Mouse (Mus musculus) forebrain, embryonic 14.5 days (tissue): ENCODE measurements at regions not wholly inside any gene's neighbourhood (a gene's known extent, or its start where the extent isn't known, plus 50 kb on each side); places are given as distances from the start of the nearest gene placed in this dataset.

ENCODE experiments used
- ATAC-seq: fragments of 200-750 bp; cut with Nextera tagmentation; 2 replicates; pipeline ENCODE4 v1.8.0; 2017; ENCODE audit warnings: mild to moderate bottlenecking, moderate library complexity
- DNase-seq: peaks from one replicate; pipeline ENCODE4 v3.0.0-alpha.2; 2015; ENCODE audit warnings: low spot score
- H3K27ac ChIP-seq: fragments of 300-500 bp; sonication (generic); 2 replicates; pipeline ENCODE4 v1.5.1; 2014; ENCODE audit warnings: low read depth, mild to moderate bottlenecking, control low read depth, low read length, moderate library complexity
- H3K27me3 ChIP-seq: fragments of 300-500 bp; sonication (generic); replicated peaks from 2 replicates; pipeline ENCODE4 v1.6.1; 2014; ENCODE audit warnings: low read length, control low read depth, mixed read lengths; ENCODE audit not compliant: control insufficient read depth, insufficient read depth
- H3K36me3 ChIP-seq: fragments of 300-500 bp; sonication (generic); 2 replicates; pipeline ENCODE4 v1.6.1; 2014; ENCODE audit warnings: low read length, control low read depth; ENCODE audit not compliant: control insufficient read depth, insufficient read depth
- H3K4me1 ChIP-seq: fragments of 300-500 bp; sonication (generic); 2 replicates; pipeline ENCODE4 v1.6.1; 2014; ENCODE audit warnings: antibody characterized with exemption, low read length, control low read depth; ENCODE audit not compliant: control insufficient read depth, insufficient read depth
- H3K4me2 ChIP-seq: fragments of 300-500 bp; sonication (generic); 2 replicates; pipeline ENCODE4 v1.6.1; 2014; ENCODE audit warnings: mild to moderate bottlenecking, control low read depth, low read length
- H3K4me3 ChIP-seq: fragments of 300-500 bp; sonication (generic); 2 replicates; pipeline ENCODE4 v1.5.1; 2014; ENCODE audit warnings: low read depth, low read length, control low read depth
- H3K9ac ChIP-seq: fragments of 300-500 bp; sonication (generic); 2 replicates; pipeline ENCODE4 v1.6.1; 2014; ENCODE audit warnings: mild to moderate bottlenecking, low read length, control low read depth, moderate library complexity
- H3K9me3 ChIP-seq: fragments of 300-500 bp; sonication (generic); replicated peaks from 2 replicates; pipeline ENCODE4 v1.6.1; 2016; ENCODE audit warnings: low read length, control low read depth, mixed read lengths; ENCODE audit not compliant: control insufficient read depth
- WGBS: fragments of 180-500 bp; shearing (Covaris S2); extraction: QIAGEN DNeasy Blood & Tissue Kit; methylation state at CpG from one replicate; pipeline ENCODE4 v1.1.7; 2014; 5-methylcytosine and 5-hydroxymethylcytosine counted together

- whole genome bisulfite sequencing, result 87% methylated on average over 2 of the region's 2 CpGs
- no peak for DNase-seq
- ATAC-seq, result no peak
- Histone ChIP-seq H3K27me3 (no peaks in the 10 kb centered on the region), H3K4me1 (no peaks in the 10 kb centered on the region), H3K9ac (no peak overlapping the region), H3K27ac (no peak overlapping the region), H3K4me3 (no peak overlapping the region), H3K36me3 (no peaks in the 10 kb centered on the region), H3K4me2 (no peak overlapping the region), H3K9me3 (no peaks in the 10 kb centered on the region)
Measured at GRCm38 (mm10) chr12:25565131-25565530, 468.2 kb upstream of the Id2 start.

GRCm38 (mm10) chr12:25559601-25560000 is 462.7 kb upstream of the Id2 start:
- H3K27ac ChIP-seq, result no peak overlapping the region
- H3K4me1 ChIP-seq, result no peaks in the 10 kb centered on the region
- DNase-seq (no peak), ATAC-seq (no peak)
- H3K4me2 ChIP-seq, result no peak overlapping the region
- H3K4me3 ChIP-seq, result no peak overlapping the region
- H3K9me3 ChIP-seq, result no peaks in the 10 kb centered on the region
- no peak overlapping the region for H3K9ac ChIP-seq
- H3K36me3 ChIP-seq, result no peaks in the 10 kb centered on the region
- H3K27me3 ChIP-seq, result no peaks in the 10 kb centered on the region

- Histone ChIP-seq H3K36me3 (no peaks in the 10 kb centered on the region), H3K9ac (no peak overlapping the region), H3K4me2 (no peak overlapping the region), H3K4me3 (no peak overlapping the region), H3K27ac (no peak overlapping the region), H3K27me3 (no peaks in the 10 kb centered on the region), H3K9me3 (no peaks in the 10 kb centered on the region), H3K4me1 (no peaks in the 10 kb centered on the region)
- DNase-seq (no peak), ATAC-seq (no peak)
- 86% methylated on average over 1 of the region's 1 CpGs for WGBS
Measured at GRCm38 (mm10) chr12:25553656-25554055, 456.7 kb upstream of the Id2 start.

- 91% methylated on average over 3 of the region's 3 CpGs for whole genome bisulfite sequencing
- Histone ChIP-seq H3K9me3 (no peaks in the 10 kb centered on the region), H3K4me1 (no peaks in the 10 kb centered on the region), H3K36me3 (no peaks in the 10 kb centered on the region), H3K4me3 (no peak overlapping the region), H3K9ac (no peak overlapping the region), H3K4me2 (no peak overlapping the region), H3K27ac (no peak overlapping the region), H3K27me3 (no peaks in the 10 kb centered on the region)
- no peak for DNase-seq
- ATAC-seq, result no peak
Measured at GRCm38 (mm10) chr12:25549735-25550134, 452.8 kb upstream of the Id2 start.

GRCm38 (mm10) chr12:25544253-25544652 is 447.3 kb upstream of the Id2 start:
- peak; percentile 53 for DNase-seq
- H3K27ac ChIP-seq, result no peak overlapping the region; the same call in 1 of the 2 replicates

GRCm38 (mm10) chr12:25534620-25534950 is 437.6 kb upstream of the Id2 start:
- no peak for DNase-seq
- Histone ChIP-seq H3K27ac (no peak overlapping the region), H3K9ac (no peak overlapping the region), H3K36me3 (no peaks in the 10 kb centered on the region), H3K4me2 (no peak overlapping the region), H3K4me3 (no peak overlapping the region), H3K4me1 (no peaks in the 10 kb centered on the region), H3K27me3 (no peaks in the 10 kb centered on the region), H3K9me3 (no peaks in the 10 kb centered on the region)
- WGBS, result 83% methylated on average over 5 of the region's 5 CpGs
- ATAC-seq, result no peak

More at GRCm38 (mm10) chr12:25544253-25544652, 447.3 kb upstream of the Id2 start:
- peak; percentile 54; the same call in 1 of the 2 replicates for ATAC-seq
- H3K4me1 ChIP-seq, result no peaks in the 10 kb centered on the region
- H3K36me3 ChIP-seq, result no peaks in the 10 kb centered on the region
- H3K9ac ChIP-seq, result no peak overlapping the region
- 11% methylated on average over 6 of the region's 6 CpGs for WGBS
- no peak overlapping the region for H3K4me3 ChIP-seq
- H3K4me2 ChIP-seq, result no peak overlapping the region
- H3K27me3 ChIP-seq, result no peaks in the 10 kb centered on the region
- H3K9me3 ChIP-seq, result no peaks in the 10 kb centered on the region

GRCm38 (mm10) chr12:25533709-25534619 is 437.0 kb upstream of the Id2 start:
- Histone ChIP-seq H3K9ac (no peak overlapping the region), H3K4me3 (no peak overlapping the region), H3K27me3 (no peaks in the 10 kb centered on the region), H3K4me2 (no peak overlapping the region), H3K27ac (no peak overlapping the region), H3K9me3 (no peaks in the 10 kb centered on the region), H3K4me1 (no peaks in the 10 kb centered on the region), H3K36me3 (no peaks in the 10 kb centered on the region)
- DNase-seq (no peak), ATAC-seq (no peak)
- 88% methylated on average over 10 of the region's 10 CpGs for WGBS

- H3K36me3 ChIP-seq, result no peaks in the 10 kb centered on the region
- no peak overlapping the region for H3K27ac ChIP-seq
- no peak for DNase-seq
- no peaks in the 10 kb centered on the region for H3K4me1 ChIP-seq
- no peaks in the 10 kb centered on the region for H3K9me3 ChIP-seq
- H3K4me2 ChIP-seq, result no peak overlapping the region
- no peak overlapping the region for H3K9ac ChIP-seq
- no peak overlapping the region for H3K4me3 ChIP-seq
- no peak for ATAC-seq
- WGBS, result 87% methylated on average over 3 of the region's 3 CpGs
- no peaks in the 10 kb centered on the region for H3K27me3 ChIP-seq
Measured at GRCm38 (mm10) chr12:25530483-25530882, 433.5 kb upstream of the Id2 start.

GRCm38 (mm10) chr12:25529537-25529936 is 432.6 kb upstream of the Id2 start:
- ATAC-seq (no peak), DNase-seq (no peak)
- H3K36me3 ChIP-seq, result no peaks in the 10 kb centered on the region
- WGBS, result 93% methylated on average over 3 of the region's 3 CpGs
- no peak overlapping the region for H3K4me3 ChIP-seq
- H3K27me3 ChIP-seq, result no peaks in the 10 kb centered on the region
- no peak overlapping the region for H3K27ac ChIP-seq
- H3K9me3 ChIP-seq, result no peaks in the 10 kb centered on the region
- H3K4me1 ChIP-seq, result no peaks in the 10 kb centered on the region
- H3K9ac ChIP-seq, result no peak overlapping the region
- no peak overlapping the region for H3K4me2 ChIP-seq
